Mouse (Mus musculus) right cerebral cortex, postnatal 14 days (tissue): Measurements from ENCODE around the gene Ddr1.

Experiments used
- DNase-seq: peaks from one replicate; pipeline ENCODE4 v3.0.0; 2022

Gene Ddr1

GRCm38 (mm10) chr17:35689936-35690645 is 14.3 kb downstream of the Ddr1 start:
- no peak for DNase-seq

- no peak for DNase-seq
Measured at GRCm38 (mm10) chr17:35688347-35689175, 15.9 kb downstream of the Ddr1 start.

- peak; percentile 30 for DNase-seq
Measured at GRCm38 (mm10) chr17:35685061-35685460, 19.4 kb downstream of the Ddr1 start.

- DNase-seq = no peak
Measured at GRCm38 (mm10) chr17:35681986-35682385, 22.4 kb downstream of the Ddr1 start.

- DNase-seq = no peak
Measured at GRCm38 (mm10) chr17:35680591-35680990, 23.8 kb downstream of the Ddr1 start.

- peak; percentile 83 for DNase-seq
Measured at GRCm38 (mm10) chr17:35673416-35674035, 30.9 kb downstream of the Ddr1 start, which contains the start of gene Gtf2h4. Gene Gtf2h4 (minus strand): TSS chr17:35673739.

GRCm38 (mm10) chr17:35672527-35672926 is 31.9 kb downstream of the Ddr1 start:
- DNase-seq = no peak

- DNase-seq = no peak
Measured at GRCm38 (mm10) chr17:35671846-35672245, 32.6 kb downstream of the Ddr1 start.

- no peak for DNase-seq
Measured at GRCm38 (mm10) chr17:35669731-35670130, 34.7 kb downstream of the Ddr1 start.

- peak; percentile 97 for DNase-seq
Measured at GRCm38 (mm10) chr17:35667334-35668065, 36.9 kb downstream of the Ddr1 start, which contains the start of gene Vars2. Gene Vars2 (minus strand): TSS chr17:35667592.

GRCm38 (mm10) chr17:35666851-35667256 is 37.6 kb downstream of the Ddr1 start:
- DNase-seq = peak; percentile 38

- peak; percentile 40 for DNase-seq
Measured at GRCm38 (mm10) chr17:35665957-35666515, 38.4 kb downstream of the Ddr1 start.

GRCm38 (mm10) chr17:35653086-35653485 is 51.3 kb downstream of the Ddr1 start:
- no peak for DNase-seq

GRCm38 (mm10) chr17:35649429-35649828 is 55.0 kb downstream of the Ddr1 start:
- DNase-seq = no peak

- DNase-seq = no peak
Measured at GRCm38 (mm10) chr17:35643609-35644236, 60.7 kb downstream of the Ddr1 start, which contains the start of gene Mucl3. Gene Mucl3 (minus strand): TSS chr17:35643695.

GRCm38 (mm10) chr17:35639352-35639751 is 65.1 kb downstream of the Ddr1 start:
- DNase-seq = no peak

GRCm38 (mm10) chr17:35638475-35639190 is 65.8 kb downstream of the Ddr1 start:
- peak; percentile 43 for DNase-seq

- DNase-seq = peak; percentile 37
Measured at GRCm38 (mm10) chr17:35636363-35636762, 68.1 kb downstream of the Ddr1 start.

GRCm38 (mm10) chr17:35635699-35636111 is 68.7 kb downstream of the Ddr1 start:
- DNase-seq = peak; percentile 80

GRCm38 (mm10) chr17:35635202-35635601 is 69.2 kb downstream of the Ddr1 start:
- DNase-seq = no peak

- peak; percentile 59 for DNase-seq
Measured at GRCm38 (mm10) chr17:35633992-35634391, 70.4 kb downstream of the Ddr1 start.
